Mouse (Mus musculus) forebrain, embryonic 14.5 days (tissue): ENCODE results near the gene Prkn. TPM values are rescaled to one million over a fixed set of nuclear protein-coding genes. Genes with fewer than 3 reads are reported as not detected.

Experiments used
- ATAC-seq: fragments of 200-750 bp; cut with Nextera tagmentation; 2 replicates; pipeline ENCODE4 v1.8.0; 2017; ENCODE audit warnings: mild to moderate bottlenecking, moderate library complexity
- DNase-seq: peaks from one replicate; pipeline ENCODE4 v3.0.0-alpha.2; 2015; ENCODE audit warnings: low spot score
- H3K27ac ChIP-seq: fragments of 300-500 bp; sonication (generic); 2 replicates; pipeline ENCODE4 v1.5.1; 2014; ENCODE audit warnings: low read depth, mild to moderate bottlenecking, control low read depth, low read length, moderate library complexity
- H3K27me3 ChIP-seq: fragments of 300-500 bp; sonication (generic); replicated peaks from 2 replicates; pipeline ENCODE4 v1.6.1; 2014; ENCODE audit warnings: low read length, control low read depth, mixed read lengths; ENCODE audit not compliant: control insufficient read depth, insufficient read depth
- H3K36me3 ChIP-seq: fragments of 300-500 bp; sonication (generic); 2 replicates; pipeline ENCODE4 v1.6.1; 2014; ENCODE audit warnings: low read length, control low read depth; ENCODE audit not compliant: control insufficient read depth, insufficient read depth
- H3K4me1 ChIP-seq: fragments of 300-500 bp; sonication (generic); 2 replicates; pipeline ENCODE4 v1.6.1; 2014; ENCODE audit warnings: antibody characterized with exemption, low read length, control low read depth; ENCODE audit not compliant: control insufficient read depth, insufficient read depth
- H3K4me2 ChIP-seq: fragments of 300-500 bp; sonication (generic); 2 replicates; pipeline ENCODE4 v1.6.1; 2014; ENCODE audit warnings: mild to moderate bottlenecking, control low read depth, low read length
- H3K4me3 ChIP-seq: fragments of 300-500 bp; sonication (generic); 2 replicates; pipeline ENCODE4 v1.5.1; 2014; ENCODE audit warnings: low read depth, low read length, control low read depth
- H3K9ac ChIP-seq: fragments of 300-500 bp; sonication (generic); 2 replicates; pipeline ENCODE4 v1.6.1; 2014; ENCODE audit warnings: mild to moderate bottlenecking, low read length, control low read depth, moderate library complexity
- H3K9me3 ChIP-seq: fragments of 300-500 bp; sonication (generic); replicated peaks from 2 replicates; pipeline ENCODE4 v1.6.1; 2016; ENCODE audit warnings: low read length, control low read depth, mixed read lengths; ENCODE audit not compliant: control insufficient read depth
- WGBS: fragments of 180-500 bp; shearing (Covaris S2); extraction: QIAGEN DNeasy Blood & Tissue Kit; methylation state at CpG from one replicate; pipeline ENCODE4 v1.1.7; 2014; 5-methylcytosine and 5-hydroxymethylcytosine counted together
- polyA plus RNA-seq: library from polyadenylated mRNA; unstranded; fragments of >200 nt; fragmentation: Nextera tagmentation; extraction: Ambion mirVana; gene quantifications from 2 replicates; pipeline ENCODE4 v1.2.1, GENCODE M21; 2014

Prkn gene
- polyA plus RNA-seq, 1 experiment from 2014 or later = 1.6 TPM

DNA sequence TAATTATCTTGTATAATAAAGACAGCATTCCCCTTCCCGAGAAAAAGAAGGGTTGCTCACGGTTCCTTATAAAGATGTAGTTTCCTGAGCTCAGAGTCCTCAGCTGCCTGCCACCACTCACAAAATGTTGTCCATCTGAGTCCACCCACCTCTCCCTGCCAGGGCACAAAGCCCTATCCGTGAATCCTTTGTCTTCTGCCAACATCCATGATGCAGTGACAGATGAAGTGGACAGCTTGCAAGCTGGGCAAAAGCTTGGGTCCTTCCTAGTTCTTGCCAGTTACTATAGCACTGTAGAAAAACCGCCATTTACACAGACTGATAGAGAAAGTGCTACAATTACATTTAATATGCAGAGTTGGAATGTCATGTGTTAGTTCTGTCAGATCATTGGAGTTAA is 649.9 kb downstream of the Prkn start:
- WGBS = 65% methylated on average over 4 of the region's 4 CpGs
- no peaks in the 10 kb centered on the region for H3K36me3 ChIP-seq

DNA sequence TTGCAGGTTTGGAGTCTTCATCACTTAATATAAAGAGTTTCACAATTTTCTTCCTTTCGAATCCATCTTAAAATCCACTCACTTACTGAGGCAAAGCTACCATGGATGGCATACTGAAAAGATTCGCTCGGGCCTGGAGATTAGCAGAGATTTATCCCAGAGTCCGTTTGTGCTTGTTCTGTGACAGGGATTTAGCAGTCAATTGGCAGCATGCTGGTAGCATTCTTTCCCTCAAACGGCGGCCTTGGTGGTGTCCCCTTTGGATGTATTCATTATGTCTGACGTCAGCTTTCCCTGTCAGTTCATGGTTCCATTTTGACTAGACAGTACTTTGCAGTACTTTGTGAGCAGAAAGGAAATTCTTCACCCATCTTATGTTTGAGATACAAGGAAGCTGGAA is 662.4 kb downstream of the Prkn start:
- H3K4me3 ChIP-seq = no peak overlapping the region

More for the DNA sequence above, 649.9 kb downstream of the Prkn start:
- no peaks in the 10 kb centered on the region for H3K9me3 ChIP-seq
- H3K27ac ChIP-seq = no peak overlapping the region
- DNase-seq (no peak), ATAC-seq (no peak)
- no peaks in the 10 kb centered on the region for H3K27me3 ChIP-seq
- H3K4me1 ChIP-seq = no peaks in the 10 kb centered on the region
- no peak overlapping the region for H3K9ac ChIP-seq
- H3K4me2 ChIP-seq = no peak overlapping the region
- no peak overlapping the region for H3K4me3 ChIP-seq

DNA sequence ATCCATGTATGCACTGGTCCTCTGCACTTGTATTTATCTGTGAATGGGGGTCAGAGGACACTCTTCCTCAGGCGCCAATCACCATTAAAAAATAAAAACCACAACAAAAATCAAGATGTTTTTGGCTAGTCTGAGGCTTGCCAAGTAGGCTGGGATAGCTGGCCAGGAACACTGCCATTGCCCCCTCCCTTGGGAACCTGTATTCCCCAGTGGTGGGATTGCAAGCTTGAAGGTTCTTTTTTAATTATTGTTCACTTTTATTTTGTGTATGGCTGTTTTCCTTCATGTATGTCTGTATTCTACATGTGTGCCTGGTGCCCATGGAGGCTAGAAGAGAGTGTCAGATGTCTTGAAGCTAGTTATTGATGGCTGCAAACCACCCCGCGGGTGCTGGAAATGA is 664.3 kb downstream of the Prkn start:
- ATAC-seq (no peak), DNase-seq (no peak)
- Histone ChIP-seq H3K4me3 (no peak overlapping the region), H3K9me3 (no peaks in the 10 kb centered on the region), H3K36me3 (no peaks in the 10 kb centered on the region), H3K9ac (no peak overlapping the region), H3K27ac (no peak overlapping the region), H3K27me3 (no peaks in the 10 kb centered on the region), H3K4me1 (no peaks in the 10 kb centered on the region), H3K4me2 (no peak overlapping the region)
- WGBS = 93% methylated on average over 3 of the region's 3 CpGs

More for the DNA sequence above, 662.4 kb downstream of the Prkn start:
- DNase-seq (no peak), ATAC-seq (no peak)
- H3K4me1 ChIP-seq = no peaks in the 10 kb centered on the region
- H3K36me3 ChIP-seq = no peaks in the 10 kb centered on the region
- H3K4me2 ChIP-seq = no peak overlapping the region
- H3K9me3 ChIP-seq = no peaks in the 10 kb centered on the region
- no peak overlapping the region for H3K27ac ChIP-seq
- no peak overlapping the region for H3K9ac ChIP-seq
- H3K27me3 ChIP-seq = no peaks in the 10 kb centered on the region
- 36% methylated on average over 7 of the region's 7 CpGs for WGBS

DNA sequence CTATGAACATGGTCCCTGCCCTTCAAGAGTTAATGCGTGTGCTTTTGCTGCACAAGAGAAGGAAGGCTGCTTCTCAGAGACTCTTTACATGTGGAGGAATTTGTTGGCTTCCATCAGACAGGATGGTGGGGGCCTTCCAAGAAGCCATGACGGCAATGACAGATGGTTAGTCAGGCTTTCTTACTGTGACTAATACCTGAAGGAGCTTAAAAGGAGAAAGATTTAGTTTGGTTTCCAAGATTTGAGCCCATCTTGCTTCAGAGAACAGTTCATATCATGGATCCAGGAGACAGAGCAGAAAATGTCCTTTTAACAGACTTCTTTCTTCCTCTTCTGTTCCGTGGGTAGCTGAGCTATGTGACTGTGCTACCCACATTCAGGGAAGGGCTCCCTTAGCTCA is 666.9 kb downstream of the Prkn start:
- Histone ChIP-seq H3K9me3 (no peaks in the 10 kb centered on the region), H3K27ac (no peak overlapping the region), H3K36me3 (no peaks in the 10 kb centered on the region), H3K4me2 (no peak overlapping the region), H3K4me1 (no peaks in the 10 kb centered on the region), H3K9ac (no peak overlapping the region), H3K4me3 (no peak overlapping the region), H3K27me3 (no peaks in the 10 kb centered on the region)
- WGBS = 93% methylated on average over 3 of the region's 3 CpGs
- ATAC-seq (no peak), DNase-seq (no peak)

DNA sequence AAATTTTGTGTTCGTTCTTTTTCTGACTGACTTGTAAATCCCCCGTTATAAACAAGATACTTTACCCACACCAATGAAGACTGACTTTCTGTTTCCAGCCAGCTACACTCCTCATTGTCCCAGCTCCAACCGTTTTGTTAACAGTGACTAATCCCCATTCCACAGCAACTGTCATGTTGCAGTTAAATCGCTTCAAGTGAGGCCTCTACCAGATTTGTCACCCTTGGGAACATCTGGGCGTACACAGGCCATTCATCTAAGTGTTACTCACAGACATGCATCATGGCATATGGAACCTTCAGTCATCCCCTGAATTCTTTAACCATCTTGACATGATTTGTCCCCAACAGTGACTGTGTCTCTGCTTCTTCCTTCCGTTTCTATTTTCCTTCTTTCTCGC is 669.9 kb downstream of the Prkn start:
- 70% methylated on average over 7 of the region's 7 CpGs for WGBS
- H3K36me3 ChIP-seq = no peaks in the 10 kb centered on the region
- no peak overlapping the region for H3K4me3 ChIP-seq
- DNase-seq (no peak), ATAC-seq (no peak)
- no peaks in the 10 kb centered on the region for H3K9me3 ChIP-seq
- H3K4me2 ChIP-seq = no peak overlapping the region
- no peaks in the 10 kb centered on the region for H3K27me3 ChIP-seq
- no peak overlapping the region for H3K27ac ChIP-seq
- no peak overlapping the region for H3K9ac ChIP-seq
- no peaks in the 10 kb centered on the region for H3K4me1 ChIP-seq

DNA sequence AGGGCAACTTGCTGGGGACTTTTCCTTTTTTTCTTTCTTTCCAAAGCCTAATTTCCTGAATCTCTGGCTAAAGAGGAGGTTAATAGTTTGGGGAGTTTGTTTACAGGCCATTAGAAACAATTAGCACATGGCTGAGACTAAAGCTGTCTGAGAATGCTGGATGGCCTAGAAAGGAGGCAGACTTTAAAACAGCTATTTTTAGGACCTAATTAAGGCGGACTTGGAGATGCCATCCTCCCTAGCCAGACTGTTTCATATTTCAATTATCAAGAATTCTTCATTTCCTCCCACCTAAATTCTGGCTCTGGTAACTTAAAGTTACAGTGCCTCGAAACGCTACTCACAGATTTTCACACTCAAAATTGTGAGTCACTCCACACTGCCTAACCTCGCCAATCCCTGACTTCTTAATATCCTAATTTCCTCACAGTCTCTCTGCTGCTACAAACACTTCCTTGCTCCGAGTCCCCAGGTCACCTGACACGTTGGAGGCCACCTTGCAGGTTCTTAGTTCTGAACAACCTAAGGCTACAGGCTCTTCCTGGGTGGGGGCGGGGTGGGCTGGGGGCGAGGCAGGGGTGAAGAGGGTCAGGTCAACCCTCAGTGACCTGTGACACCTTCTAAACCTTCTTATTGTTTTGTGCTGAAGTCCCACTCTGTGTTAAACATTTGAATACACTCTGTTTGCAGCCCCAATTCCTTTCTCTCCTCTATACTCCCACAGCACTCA is 674.0 kb downstream of the Prkn start:
- Histone ChIP-seq H3K4me1 (no peaks in the 10 kb centered on the region), H3K27me3 (no peaks in the 10 kb centered on the region), H3K4me2 (no peak overlapping the region), H3K9ac (no peak overlapping the region), H3K4me3 (no peak overlapping the region), H3K9me3 (no peaks in the 10 kb centered on the region), H3K36me3 (no peaks in the 10 kb centered on the region), H3K27ac (no peak overlapping the region)
- WGBS = 48% methylated on average over 8 of the region's 8 CpGs
- ATAC-seq (no peak), DNase-seq (no peak)

DNA sequence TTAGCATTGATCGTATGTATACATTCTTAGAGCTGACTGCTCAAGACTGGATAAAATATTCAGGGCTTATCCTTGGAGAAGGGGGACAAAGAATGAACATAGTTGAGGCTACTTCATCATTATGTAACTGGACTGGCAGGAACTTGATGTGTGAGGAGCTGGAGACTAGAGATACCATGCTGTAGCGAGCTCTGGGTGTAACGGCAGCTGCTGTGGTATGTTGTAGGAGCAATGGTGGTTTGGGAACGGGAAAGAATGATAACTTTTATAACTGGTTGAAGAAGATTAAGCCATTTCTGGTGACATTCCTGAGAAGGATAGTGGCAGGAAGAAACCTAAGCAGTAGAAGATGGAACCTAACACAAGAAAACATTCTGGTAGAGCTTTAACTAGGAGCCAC is 675.4 kb downstream of the Prkn start:
- no peak overlapping the region for H3K4me3 ChIP-seq
- no peak for ATAC-seq
- H3K9ac ChIP-seq = no peak overlapping the region
- no peak for DNase-seq
- H3K27me3 ChIP-seq = no peaks in the 10 kb centered on the region
- WGBS = 92% methylated on average over 4 of the region's 4 CpGs
- no peaks in the 10 kb centered on the region for H3K36me3 ChIP-seq
- H3K9me3 ChIP-seq = no peaks in the 10 kb centered on the region
- no peaks in the 10 kb centered on the region for H3K4me1 ChIP-seq
- no peak overlapping the region for H3K27ac ChIP-seq
- H3K4me2 ChIP-seq = no peak overlapping the region

DNA sequence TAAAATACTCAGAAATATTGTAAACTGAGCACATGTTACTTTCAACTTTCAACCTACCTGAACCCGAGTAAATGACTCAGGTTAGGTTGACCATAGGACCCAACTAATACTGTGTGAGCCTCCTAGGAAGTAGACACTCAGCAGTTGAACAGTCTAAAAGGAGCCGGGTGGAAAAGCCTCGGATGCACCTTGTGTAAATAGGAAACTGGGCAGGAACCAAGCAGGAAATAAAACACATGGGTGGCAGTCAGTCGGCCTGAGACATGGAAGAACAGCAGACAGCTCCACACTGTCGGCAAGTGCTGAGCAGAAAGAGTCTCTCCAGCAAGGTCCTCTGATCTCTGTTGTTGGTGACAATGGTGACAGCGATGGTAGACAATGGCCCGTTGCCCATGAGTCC is 676.0 kb downstream of the Prkn start:
- H3K9ac ChIP-seq = no peak overlapping the region

DNA sequence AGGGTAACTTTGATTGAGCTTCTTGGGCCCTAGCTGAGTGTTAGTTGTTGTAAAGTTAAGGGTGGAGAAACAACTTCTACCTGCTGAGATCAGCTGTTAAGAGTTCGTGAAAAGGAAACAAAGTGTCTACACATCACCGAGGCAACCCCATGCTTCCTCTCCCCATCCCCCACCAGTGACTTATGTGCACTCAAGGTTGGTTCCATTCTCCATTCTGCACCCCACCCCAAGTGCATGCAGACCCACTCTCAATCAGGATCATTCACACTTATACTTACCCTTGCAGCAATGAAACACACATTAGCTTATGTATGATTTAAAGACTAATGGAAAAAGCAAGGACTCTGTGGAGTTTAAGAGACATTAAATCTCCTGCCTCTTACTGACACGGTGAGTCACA is 691.9 kb downstream of the Prkn start:
- no peak overlapping the region for H3K9ac ChIP-seq
- no peaks in the 10 kb centered on the region for H3K27me3 ChIP-seq
- H3K4me1 ChIP-seq = peaks cover 19% of the 10 kb centered on the region
- DNase-seq = no peak
- no peak for ATAC-seq
- no peak overlapping the region for H3K4me3 ChIP-seq
- WGBS = 21% methylated on average over 3 of the region's 3 CpGs
- H3K36me3 ChIP-seq = no peaks in the 10 kb centered on the region
- no peak overlapping the region for H3K4me2 ChIP-seq
- no peaks in the 10 kb centered on the region for H3K9me3 ChIP-seq
- no peak overlapping the region for H3K27ac ChIP-seq

More for the DNA sequence above, 676.0 kb downstream of the Prkn start:
- Histone ChIP-seq H3K27ac (no peak overlapping the region), H3K27me3 (no peaks in the 10 kb centered on the region), H3K4me2 (no peak overlapping the region), H3K4me1 (no peaks in the 10 kb centered on the region), H3K36me3 (no peaks in the 10 kb centered on the region), H3K9me3 (no peaks in the 10 kb centered on the region), H3K4me3 (no peak overlapping the region)
- ATAC-seq (no peak), DNase-seq (no peak)
- WGBS = 91% methylated on average over 7 of the region's 7 CpGs
